Mouse (Mus musculus): ENCODE data around the gene Slc44a1. TPM values are rescaled to one million over a fixed set of nuclear protein-coding genes. Genes with fewer than 3 reads are reported as not detected.

Slc44a1 gene
- polyA plus RNA-seq, 1 experiment from 2014 or later = 28.9 TPM

DNA sequence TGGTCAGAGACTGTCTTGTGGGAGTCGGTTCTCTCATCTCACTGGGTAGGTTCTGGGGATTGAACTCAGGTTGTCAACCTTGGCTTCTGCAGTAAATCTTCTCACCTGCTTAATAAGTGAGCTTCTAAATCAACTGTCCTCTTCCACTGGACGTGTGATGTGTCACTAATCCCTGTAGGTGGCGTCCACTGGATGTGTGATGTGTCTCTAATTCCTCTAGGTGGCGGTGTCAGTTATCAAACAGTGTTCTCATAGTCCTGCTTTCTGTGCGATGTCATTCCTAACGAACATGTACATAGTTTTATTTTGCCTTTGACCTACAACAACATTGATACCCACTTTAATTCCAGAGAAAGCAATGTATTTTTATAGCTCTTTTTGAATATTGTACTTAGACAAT lies 160.2 kb downstream of the Slc44a1 start:
- H3K27me3 ChIP-seq = no peaks in the 10 kb centered on the region
- CTCF ChIA-PET = interaction anchor here (0.6 to 3.4 kb wide), 26 partner anchors 8 to 500 kb away, joined by 3 to 19 read pairs (median 4); no protein-coding TSS in a partner anchor
- peak; percentile 66 for TF ChIP-seq CTCF (IDR thresholded peaks at IDR 0.05)
- DNase-seq (ENCODE audit: low read depth, low spot score) (peak; percentile 28), ATAC-seq (no peak)
- POLR2A ChIA-PET = interaction anchor here (0.5 kb wide), 1 partner anchor 372 kb away, joined by 3 read pairs; no protein-coding TSS in a partner anchor
- in situ Hi-C loops (cut with MboI; ENCODE audit: low pct_unique_long_range_greater_than_20kb) = no loop called here

DNA sequence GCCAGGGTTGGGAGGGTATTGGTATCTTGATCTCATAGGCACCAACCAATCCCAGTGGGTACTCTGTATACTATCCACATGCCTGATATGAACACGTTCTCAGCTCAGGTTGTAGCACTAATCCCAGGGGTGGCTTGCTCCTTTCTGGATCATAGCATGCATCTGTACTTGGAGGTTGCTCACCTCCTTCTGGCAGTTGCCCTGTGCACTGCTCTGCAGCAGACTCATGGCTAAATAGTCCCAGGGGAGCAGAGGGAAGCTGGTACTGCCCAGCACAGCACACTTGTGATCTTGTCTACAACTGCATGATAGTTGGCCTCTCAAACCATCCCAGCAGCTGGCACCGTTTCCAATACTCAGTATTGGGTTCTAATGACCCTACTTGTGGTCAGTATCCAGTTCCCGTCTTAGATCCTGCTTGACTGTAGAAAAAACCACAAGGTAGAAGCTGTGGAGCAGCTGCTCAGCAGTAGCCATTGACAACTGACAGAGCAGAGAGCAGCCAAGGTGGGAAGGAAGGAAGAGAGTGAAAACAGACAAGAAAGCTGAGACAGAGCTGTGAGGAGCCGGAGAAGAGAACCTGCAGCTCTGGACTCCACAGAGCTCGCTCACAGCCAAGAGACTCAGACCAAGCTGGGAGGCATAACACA lies 174.5 kb downstream of the Slc44a1 start:
- DNase-seq (ENCODE audit: low read depth, low spot score) = no peak
- no peak for TF ChIP-seq CTCF (IDR thresholded peaks at IDR 0.05)
- ATAC-seq = no peak
- ChIA-PET POLR2A (no interaction called here), CTCF (interaction anchor here (2.9 kb wide), 1 partner anchor 14 kb away, joined by 11 read pairs; no protein-coding TSS in a partner anchor)
- no peaks in the 10 kb centered on the region for H3K27me3 ChIP-seq
- in situ Hi-C loops (cut with MboI; ENCODE audit: low pct_unique_long_range_greater_than_20kb) = no loop called here

DNA sequence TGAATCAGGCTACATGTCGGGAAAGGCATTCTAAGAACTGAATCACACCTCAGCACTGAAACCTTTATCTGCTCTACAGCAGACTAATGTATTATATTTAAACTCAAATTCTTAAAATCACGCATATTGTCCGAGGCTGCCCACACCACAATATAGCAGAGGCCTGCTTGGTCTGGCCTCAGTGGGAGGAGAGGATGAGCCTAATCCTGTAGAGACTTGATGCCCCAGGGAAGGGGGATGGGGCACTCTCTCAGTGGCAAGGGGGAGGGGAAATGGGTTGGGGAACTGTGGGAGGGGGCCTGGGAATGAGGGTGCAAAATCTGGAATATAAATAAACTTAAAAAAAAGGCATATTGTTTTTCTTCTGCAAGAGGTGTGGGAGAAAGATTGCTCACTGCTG lies 177.8 kb downstream of the Slc44a1 start:
- no peak for TF ChIP-seq CTCF (IDR thresholded peaks at IDR 0.05)
- ATAC-seq (no peak), DNase-seq (ENCODE audit: low read depth, low spot score) (no peak)
- in situ Hi-C loops (cut with MboI; ENCODE audit: low pct_unique_long_range_greater_than_20kb) = no loop called here
- ChIA-PET CTCF (no interaction called here), POLR2A (no interaction called here)
- no peaks in the 10 kb centered on the region for H3K27me3 ChIP-seq

DNA sequence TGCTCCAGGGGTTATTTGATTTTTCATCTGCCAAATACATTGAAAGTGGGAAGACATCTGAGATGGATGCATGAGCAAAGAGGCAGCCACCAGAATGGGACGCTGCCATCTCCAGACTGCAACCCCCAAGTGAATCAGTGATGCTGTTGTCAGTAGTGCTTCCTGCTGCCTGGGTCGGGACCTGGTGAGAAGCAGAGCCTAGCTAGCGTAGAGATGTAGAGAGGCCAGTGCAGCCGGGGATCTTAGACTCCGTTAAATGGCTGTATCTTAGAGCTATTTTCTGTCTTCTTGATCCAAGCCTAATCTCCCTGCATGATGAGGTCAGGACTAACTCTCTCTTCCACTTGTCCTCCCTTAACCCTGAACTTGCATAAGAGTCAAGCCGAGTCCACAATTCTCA lies 179.9 kb downstream of the Slc44a1 start:
- ChIA-PET CTCF (interaction anchor here (1.5 kb wide), 1 partner anchor 20 kb away, joined by 5 read pairs; no protein-coding TSS in a partner anchor), POLR2A (no interaction called here)
- ATAC-seq = no peak

DNA sequence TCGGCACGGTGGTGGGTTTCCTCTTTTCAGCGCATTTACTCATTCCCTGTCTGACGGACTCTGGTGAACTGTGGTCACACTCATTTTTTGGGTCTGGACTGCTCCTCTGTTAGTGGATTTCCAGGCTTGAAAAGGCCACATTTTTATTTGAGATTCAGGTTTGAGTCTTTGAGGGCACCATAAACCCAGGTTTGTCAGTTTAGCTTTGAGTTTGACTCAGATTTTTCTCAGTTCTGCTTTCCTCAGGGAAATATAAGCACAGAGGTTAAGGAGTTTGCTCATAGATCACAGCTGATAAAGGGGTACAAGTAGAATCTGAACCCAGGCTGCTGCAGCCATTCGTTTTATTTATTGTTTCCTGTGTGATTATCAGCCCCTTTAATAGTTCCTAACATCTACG lies 180.9 kb downstream of the Slc44a1 start:
- POLR2A ChIA-PET = no interaction called here
- no peak for ATAC-seq

More for the DNA sequence above, 179.9 kb downstream of the Slc44a1 start:
- no peak for DNase-seq (ENCODE audit: low read depth, low spot score)
- no peak for TF ChIP-seq CTCF (IDR thresholded peaks at IDR 0.05)
- in situ Hi-C loops (cut with MboI; ENCODE audit: low pct_unique_long_range_greater_than_20kb) = no loop called here
- H3K27me3 ChIP-seq = no peaks in the 10 kb centered on the region

DNA sequence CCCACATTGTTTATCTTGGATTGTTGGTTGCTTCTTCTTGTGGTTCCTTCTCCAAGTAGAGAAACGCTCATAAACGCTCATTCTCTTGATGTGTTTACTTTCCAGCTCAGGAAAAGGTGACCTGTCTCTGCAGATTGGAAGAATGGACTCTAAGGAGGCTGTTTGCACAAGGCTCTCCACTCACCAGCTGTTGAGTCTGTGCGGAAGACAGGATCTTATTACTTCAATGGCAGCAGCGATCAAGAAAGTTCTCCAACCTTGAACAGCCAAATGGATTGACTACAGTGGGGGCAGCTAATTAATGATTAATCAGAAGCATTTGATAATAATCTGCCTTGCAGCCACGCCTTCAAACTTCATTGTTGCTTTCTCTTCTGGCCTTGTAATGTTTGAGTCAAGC lies 181.3 kb downstream of the Slc44a1 start:
- POLR2A ChIA-PET = no interaction called here
- CTCF ChIA-PET = interaction anchor here (1.1 kb wide), 1 partner anchor 17 kb away, joined by 3 read pairs; no protein-coding TSS in a partner anchor
- no peak for ATAC-seq
- no peaks in the 10 kb centered on the region for H3K27me3 ChIP-seq
- in situ Hi-C loops (cut with MboI; ENCODE audit: low pct_unique_long_range_greater_than_20kb) = no loop called here
- no peak for DNase-seq (ENCODE audit: low read depth, low spot score)
- TF ChIP-seq CTCF (IDR thresholded peaks at IDR 0.05) = no peak

More for the DNA sequence above, 180.9 kb downstream of the Slc44a1 start:
- no peak for DNase-seq (ENCODE audit: low read depth, low spot score)
- CTCF ChIA-PET = interaction anchor here (1.1 kb wide), 1 partner anchor 17 kb away, joined by 3 read pairs; no protein-coding TSS in a partner anchor
- TF ChIP-seq CTCF (IDR thresholded peaks at IDR 0.05) = no peak
- H3K27me3 ChIP-seq = no peaks in the 10 kb centered on the region
- in situ Hi-C loops (cut with MboI; ENCODE audit: low pct_unique_long_range_greater_than_20kb) = no loop called here

DNA sequence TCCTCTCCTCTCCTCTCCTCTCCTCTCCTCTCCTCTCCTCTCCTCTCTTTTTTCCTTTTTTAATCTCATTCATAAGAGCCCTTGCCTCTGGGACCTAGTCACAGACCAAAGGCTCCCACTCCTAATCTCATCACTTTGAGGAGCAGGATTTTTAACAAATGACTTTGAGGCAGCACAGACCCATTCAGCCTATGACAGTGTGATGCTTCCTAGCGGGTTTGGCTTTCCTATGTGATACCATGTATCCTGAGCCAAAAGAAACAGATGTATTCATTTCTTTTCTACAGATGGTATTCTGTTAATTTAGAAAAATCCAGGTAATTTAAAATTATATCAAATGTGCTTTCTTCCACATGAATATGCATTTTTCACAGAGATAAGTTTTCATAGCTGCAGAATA lies 183.5 kb downstream of the Slc44a1 start:
- ChIA-PET CTCF (interaction anchor here (0.7 kb wide), 1 partner anchor 23 kb away, joined by 3 read pairs; no protein-coding TSS in a partner anchor), POLR2A (no interaction called here)
- DNase-seq (ENCODE audit: low read depth, low spot score) (no peak), ATAC-seq (no peak)
- H3K27me3 ChIP-seq = no peaks in the 10 kb centered on the region
- no peak for TF ChIP-seq CTCF (IDR thresholded peaks at IDR 0.05)
- in situ Hi-C loops (cut with MboI; ENCODE audit: low pct_unique_long_range_greater_than_20kb) = no loop called here

DNA sequence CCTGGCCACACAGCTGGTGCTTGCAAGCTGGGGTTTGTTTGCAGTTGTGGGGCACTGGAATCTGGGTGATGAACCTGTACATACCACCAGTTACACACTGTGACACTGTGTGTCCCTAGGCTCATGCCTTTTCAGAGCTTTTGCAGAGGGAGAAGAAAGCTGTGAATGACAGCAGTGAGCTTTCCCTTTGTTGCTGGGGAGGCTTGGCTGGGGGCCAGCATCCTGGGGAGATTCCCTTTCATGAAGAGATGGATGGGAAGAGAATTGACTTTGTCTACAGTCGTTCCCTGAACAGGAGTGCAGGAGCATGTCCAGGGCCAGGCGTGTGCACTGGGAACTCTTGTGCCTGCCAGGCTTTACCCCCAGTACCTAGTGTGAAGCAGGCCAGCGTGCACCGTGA lies 184.6 kb downstream of the Slc44a1 start:
- ChIA-PET POLR2A (no interaction called here), CTCF (no interaction called here)
- ATAC-seq (no peak), DNase-seq (ENCODE audit: low read depth, low spot score) (no peak)
- no peaks in the 10 kb centered on the region for H3K27me3 ChIP-seq
- in situ Hi-C loops (cut with MboI; ENCODE audit: low pct_unique_long_range_greater_than_20kb) = no loop called here
- TF ChIP-seq CTCF (IDR thresholded peaks at IDR 0.05) = no peak

DNA sequence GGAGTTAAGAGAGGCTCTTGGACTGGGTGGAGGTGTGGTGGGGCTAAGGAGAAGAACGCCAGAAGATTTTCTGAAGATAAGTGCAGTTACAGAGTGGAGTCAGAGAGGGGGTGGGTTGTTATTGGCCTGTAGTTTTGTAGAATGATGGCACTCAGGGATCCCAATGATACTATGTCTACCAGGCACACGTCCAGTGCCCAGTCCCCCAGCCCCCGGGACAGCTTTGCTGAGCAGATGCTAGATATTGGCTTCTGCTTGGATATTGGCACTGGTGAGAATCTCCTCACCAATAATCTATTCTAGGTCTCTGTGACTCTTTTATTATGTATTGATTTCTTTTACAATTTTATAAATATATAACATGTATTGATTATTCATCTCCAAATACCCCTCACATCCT lies 185.1 kb downstream of the Slc44a1 start:
- DNase-seq (ENCODE audit: low read depth, low spot score) (no peak), ATAC-seq (no peak)
- CTCF ChIA-PET = no interaction called here
- POLR2A ChIA-PET = no interaction called here
- in situ Hi-C loops (cut with MboI; ENCODE audit: low pct_unique_long_range_greater_than_20kb) = no loop called here
- TF ChIP-seq CTCF (IDR thresholded peaks at IDR 0.05) = no peak
- H3K27me3 ChIP-seq = no peaks in the 10 kb centered on the region

DNA sequence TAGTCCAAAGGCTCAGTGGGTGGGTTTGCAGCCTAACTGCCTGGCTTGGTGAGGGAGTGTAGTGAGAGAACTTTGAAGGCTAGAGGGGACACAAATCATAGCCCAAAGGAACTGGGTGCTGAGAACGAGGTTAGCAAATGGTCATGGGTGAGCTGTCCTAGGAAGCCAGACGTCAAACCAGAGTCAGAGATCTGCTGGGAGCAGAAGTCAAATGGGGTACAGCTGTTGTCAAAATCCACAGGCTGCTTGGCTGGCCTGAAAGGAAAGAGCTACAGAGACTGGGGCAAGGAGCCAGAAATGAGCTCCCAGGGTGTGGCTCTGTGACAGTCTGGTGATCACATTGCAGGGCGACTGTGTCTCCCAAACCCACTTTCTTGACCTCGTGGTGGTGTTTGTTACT lies 188.7 kb downstream of the Slc44a1 start:
- ATAC-seq = no peak
- no peak for DNase-seq (ENCODE audit: low read depth, low spot score)
- TF ChIP-seq CTCF (IDR thresholded peaks at IDR 0.05) = no peak
- in situ Hi-C loops (cut with MboI; ENCODE audit: low pct_unique_long_range_greater_than_20kb) = no loop called here
- POLR2A ChIA-PET = interaction anchor here (1.1 kb wide), 1 partner anchor 9 kb away, joined by 3 read pairs; no protein-coding TSS in a partner anchor
- CTCF ChIA-PET = interaction anchor here (1.2 to 1.3 kb wide), 2 partner anchors 10 to 22 kb away, joined by 3 to 4 read pairs; no protein-coding TSS in a partner anchor
- no peaks in the 10 kb centered on the region for H3K27me3 ChIP-seq

DNA sequence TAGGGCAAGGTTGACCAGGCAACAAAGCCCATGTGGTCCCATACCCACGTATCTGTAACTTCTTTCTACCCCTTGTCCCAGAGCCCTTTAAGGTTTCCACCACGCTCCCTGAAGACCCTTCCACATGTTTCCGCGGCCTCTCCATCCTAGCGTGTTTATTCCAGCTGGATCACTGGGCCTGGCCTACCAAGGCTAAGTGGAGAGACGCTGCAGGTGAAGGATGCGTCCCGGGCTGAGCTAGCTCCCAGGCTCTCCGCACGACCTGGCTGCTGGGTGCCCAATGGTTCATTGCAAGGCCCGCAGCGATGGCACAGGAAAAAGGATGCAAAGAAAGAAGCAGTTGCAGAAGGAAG lies 190.7 kb downstream of the Slc44a1 start:
- ATAC-seq (peak; percentile 19), DNase-seq (ENCODE audit: low read depth, low spot score) (no peak)
- in situ Hi-C loops (cut with MboI; ENCODE audit: low pct_unique_long_range_greater_than_20kb) = no loop called here
- CTCF ChIA-PET = interaction anchor here (0.9 to 1.4 kb wide), 2 partner anchors 12 to 247 kb away, joined by 3 to 4 read pairs; no protein-coding TSS in a partner anchor
- no peaks in the 10 kb centered on the region for H3K27me3 ChIP-seq
- no peak for TF ChIP-seq CTCF (IDR thresholded peaks at IDR 0.05)
- POLR2A ChIA-PET = no interaction called here

Measured in Patski (cell line).